Mouse (Mus musculus) right cerebral cortex, postnatal 14 days (tissue): Measurements from ENCODE around the gene Lrguk.

ENCODE experiments used
- DNase-seq: peaks from one replicate; pipeline ENCODE4 v3.0.0; 2022

The Lrguk gene

DNA sequence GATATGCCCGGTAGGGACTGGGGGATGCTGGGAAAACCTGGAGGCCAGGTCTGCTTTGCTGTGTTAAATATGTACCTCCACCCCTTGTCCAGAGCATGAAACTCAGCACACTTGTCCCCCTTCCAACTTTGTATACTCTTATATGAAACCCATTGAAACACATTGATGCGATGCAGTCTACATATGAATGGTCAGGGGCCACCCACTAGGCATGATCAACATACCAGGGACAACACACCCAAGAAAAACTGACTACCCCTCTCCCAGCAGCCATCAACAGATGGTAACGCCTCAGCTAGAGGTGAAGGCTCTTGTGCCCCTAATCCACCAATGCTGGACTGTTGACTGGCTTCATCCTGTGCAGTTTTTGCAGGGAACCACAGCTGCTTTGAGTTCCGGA is 150.7 kb downstream of the Lrguk start:
- DNase-seq = no peak

DNA sequence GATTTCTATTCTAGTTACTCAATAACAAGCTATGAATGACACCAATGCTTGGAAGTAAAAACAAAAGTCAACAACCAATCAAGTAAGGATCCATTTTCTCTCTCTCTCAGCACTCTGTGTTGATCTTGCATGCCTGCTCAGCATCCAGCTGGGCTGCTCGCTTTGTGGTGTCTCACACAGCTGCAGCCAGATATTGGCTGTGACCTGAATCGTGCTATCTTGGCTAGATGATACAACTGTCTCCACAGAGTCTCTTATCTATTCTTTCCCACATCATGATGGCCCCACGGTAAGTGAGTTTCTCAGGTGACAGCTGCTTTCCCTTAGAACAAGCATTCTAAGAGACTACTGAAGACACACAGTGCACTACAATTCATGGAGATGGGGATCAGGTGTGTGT is 152.7 kb downstream of the Lrguk start:
- DNase-seq = no peak

DNA sequence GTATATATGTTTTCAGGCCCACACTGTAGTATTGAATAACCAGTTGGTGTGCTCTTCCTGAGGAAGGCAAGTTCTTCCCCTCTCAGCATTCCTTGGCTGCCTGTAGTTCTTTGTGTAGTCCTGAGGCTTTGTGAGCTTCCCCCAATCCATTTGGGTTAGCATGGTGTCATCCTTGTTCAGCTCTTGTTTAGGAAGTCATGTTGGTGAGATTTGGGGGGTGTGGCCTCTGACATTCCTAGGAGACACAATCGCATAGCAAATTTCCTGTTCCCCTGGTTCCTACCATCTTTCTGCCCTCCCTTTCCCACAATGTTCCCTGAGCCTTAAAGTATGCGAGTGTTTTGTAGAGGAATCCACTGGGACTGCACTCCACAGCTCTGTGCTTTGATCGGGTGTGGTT is 154.1 kb downstream of the Lrguk start:
- no peak for DNase-seq
